10 mouse cellular contexts compared by ENCODE assay signal in the genomic region with DNA sequence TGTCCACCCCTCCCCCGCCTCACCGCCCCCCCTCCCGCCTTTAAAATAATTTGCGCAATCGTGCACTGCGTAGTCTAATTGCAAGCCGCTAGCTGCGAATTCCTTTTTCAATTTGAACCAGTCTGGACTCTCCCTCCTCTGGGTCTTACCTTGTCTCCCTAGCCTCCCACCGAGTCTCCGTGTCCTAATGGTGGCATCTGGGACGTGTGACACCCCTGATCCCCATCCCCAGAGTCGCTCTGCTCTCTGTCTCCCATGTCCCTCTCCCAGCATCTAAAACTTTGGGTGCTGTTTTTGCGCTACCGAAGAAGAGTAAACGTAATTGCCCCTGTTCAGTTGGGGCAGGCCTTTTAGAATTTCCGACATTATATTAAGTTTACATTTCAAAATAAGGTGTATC. TPM values are rescaled to one million over a fixed set of nuclear protein-coding genes. Genes with fewer than 3 reads are reported as not detected.
DNase-seq lines count a peak whose midpoint lies in the region; ATAC-seq and TF ChIP-seq lines count a peak whose summit lies in the region.
"Had no signal": no experiment of that assay in that cellular context is flagged by ENCODE, and none has a peak within 500 bp of the region (broad histone marks: within the 10 kb centered on the region; RNA-seq: fewer than 3 reads in every experiment).

No protein-coding gene starts in this region.

- no peak overlapping the region for H3K9ac ChIP-seq in heart, adult 2 months (ENCODE audit: low read depth, low read length)
- no peak overlapping the region; the same call in 1 of the 2 replicates for H3K9ac ChIP-seq in embryonic facial prominence, embryonic 11.5 days (replicated peaks; ENCODE audit: low read length)
- no peak overlapping the region for H3K9ac ChIP-seq in hindbrain, embryonic 16.5 days (ENCODE audit: low read depth, low read length)

- peak overlapping the region; percentile 41 for H3K4me2 ChIP-seq in embryonic facial prominence, embryonic 11.5 days (ENCODE audit: low read depth, low read length)
- H3K4me2 ChIP-seq in hindbrain, embryonic 16.5 days (ENCODE audit: low read length): peak overlapping the region; percentile 45

- H3K4me1 ChIP-seq in heart, adult 2 months (ENCODE audit: control insufficient read depth, insufficient read depth, low read length): peaks cover 1% of the 10 kb centered on the region; the same call in 1 of the 2 replicates
- H3K4me1 ChIP-seq in embryonic facial prominence, embryonic 11.5 days (ENCODE audit: control insufficient read depth, insufficient read depth, low read length): no peaks in the 10 kb centered on the region; the same call in none of the 2 replicates
- peaks cover 18% of the 10 kb centered on the region for H3K4me1 ChIP-seq in hindbrain, embryonic 16.5 days (ENCODE audit: control insufficient read depth, insufficient read depth, low read depth, low read length)
- H3K4me1 ChIP-seq in midbrain, embryonic 10.5 days: peaks cover 26% of the 10 kb centered on the region

- no peak for TF ChIP-seq POLR2A in heart, adult 2 months (IDR thresholded peaks at IDR 0.05; ENCODE audit: insufficient read depth, low read depth, low read length)

- 11% methylated on average over 16 of the region's 16 CpGs for WGBS in heart, adult 2 months
- under 1% methylated on average over 16 of the region's 16 CpGs for WGBS in embryonic facial prominence, embryonic 11.5 days
- WGBS in hindbrain, embryonic 16.5 days: 1% methylated on average over 16 of the region's 16 CpGs
- whole genome bisulfite sequencing in midbrain, embryonic 10.5 days: under 1% methylated on average over 16 of the region's 16 CpGs

- no peaks in the 10 kb centered on the region for H3K9me3 ChIP-seq in embryonic facial prominence, embryonic 11.5 days (replicated peaks; ENCODE audit: control insufficient read depth, low read length)
- H3K9me3 ChIP-seq in hindbrain, embryonic 16.5 days (ENCODE audit: control insufficient read depth, low read length): no peaks in the 10 kb centered on the region
- no peaks in the 10 kb centered on the region for H3K9me3 ChIP-seq in midbrain, embryonic 10.5 days (replicated peaks)
- H3K9me3 ChIP-seq: G1E had no signal

- H3K27me3 ChIP-seq in heart, adult 2 months (ENCODE audit: control insufficient read depth, insufficient read depth, low read length): peaks cover 9% of the 10 kb centered on the region
- H3K27me3 ChIP-seq in embryonic facial prominence, embryonic 11.5 days (ENCODE audit: control insufficient read depth, insufficient read depth, low read length): peaks cover 17% of the 10 kb centered on the region
- H3K27me3 ChIP-seq in hindbrain, embryonic 16.5 days (replicated peaks; ENCODE audit: control insufficient read depth, insufficient read depth, low read length): peaks cover 24% of the 10 kb centered on the region
- peaks cover 100% of the 10 kb centered on the region for H3K27me3 ChIP-seq in midbrain, embryonic 10.5 days (ENCODE audit: low read depth, poor library complexity, severe bottlenecking)

- H3K79me2 ChIP-seq in heart, adult 2 months (replicated peaks; ENCODE audit: control insufficient read depth, insufficient read depth, low read length): no peaks in the 10 kb centered on the region

- TF ChIP-seq CTCF in heart, adult 2 months (IDR thresholded peaks at IDR 0.05): no peak

- H3K4me3 ChIP-seq in heart, adult 2 months: peak overlapping the region; percentile 40
- peak overlapping the region; percentile 13 for H3K4me3 ChIP-seq in embryonic facial prominence, embryonic 11.5 days (ENCODE audit: low read depth, low read length)
- H3K4me3 ChIP-seq in hindbrain, embryonic 16.5 days (ENCODE audit: low read length): peak overlapping the region; percentile 20; the same call in 1 of the 2 replicates
- peak overlapping the region; percentile 47 for H3K4me3 ChIP-seq in midbrain, embryonic 10.5 days
- H3K4me3 ChIP-seq: erythroblast, embryonic 14.5 days had no signal

- TF ChIP-seq EP300 in heart, adult 2 months (IDR thresholded peaks at IDR 0.05; ENCODE audit: insufficient read depth, low read depth, low read length): no peak

- no peaks in the 10 kb centered on the region for H3K36me3 ChIP-seq in heart, adult 2 months (ENCODE audit: control insufficient read depth, insufficient read depth, low read length)
- H3K36me3 ChIP-seq in embryonic facial prominence, embryonic 11.5 days (replicated peaks; ENCODE audit: control insufficient read depth, insufficient read depth, low read depth, low read length): no peaks in the 10 kb centered on the region
- no peaks in the 10 kb centered on the region for H3K36me3 ChIP-seq in hindbrain, embryonic 16.5 days (ENCODE audit: control insufficient read depth, insufficient read depth, low read length)
- H3K36me3 ChIP-seq in midbrain, embryonic 10.5 days: no peaks in the 10 kb centered on the region
- H3K36me3 ChIP-seq: G1E had no signal

- no peak for ATAC-seq in embryonic facial prominence, embryonic 11.5 days (replicated peaks; ENCODE audit: insufficient number of reproducible peaks, low FRiP score, low TSS enrichment, low read depth)
- no peak for ATAC-seq in hindbrain, embryonic 16.5 days
- ATAC-seq in activated CD4-positive, CD25-positive, alpha-beta regulatory T cell, adult 4 months: no peak

- DNase-seq in heart, adult 2 months: peak; percentile 20 to 39
- DNase-seq in heart, adult 8-10 months (ENCODE audit: low spot score): no peak
- DNase-seq in embryonic facial prominence, embryonic 11.5 days (ENCODE audit: low spot score): no peak
- no peak for DNase-seq in midbrain, embryonic 10.5 days (ENCODE audit: low spot score)
- no peak for DNase-seq in layer of hippocampus, postnatal 36 days
- DNase-seq in thymus, postnatal 10 days (ENCODE audit: low spot score in 2 of 2): no peak

- no peak overlapping the region for H3K27ac ChIP-seq in heart, adult 2 months
- no peak overlapping the region for H3K27ac ChIP-seq in embryonic facial prominence, embryonic 11.5 days (replicated peaks; ENCODE audit: low read depth, low read length)
- H3K27ac ChIP-seq in hindbrain, embryonic 16.5 days (ENCODE audit: low read depth, low read length): no peak overlapping the region
- H3K27ac ChIP-seq in midbrain, embryonic 10.5 days (replicated peaks): no peak overlapping the region

- intact Hi-C loops in heart, adult 2 months (cut with DNase I): loop anchor here (5.0 to 10.0 kb wide), 2 partner anchors 105 to 537 kb away; partner anchors contain the start of gene Prep

RNA-seq across cellular contexts. Expression of gene Prdm1, which starts 0.7 kb away (rescaled TPM):
- total RNA-seq in heart, adult 2 months (2021): under 1 TPM; 0.89 to 0.97 TPM
- polyA plus RNA-seq in heart, adult 2 months (2012; rRNA removed): 1.6 and 2.6 TPM in 2 replicates
- 1 to 10 TPM; 1.3 to 2.4 (median 1.7) TPM for total RNA-seq in heart, adult 8-10 months (2022)
- 1.9 and 2.1 TPM in 2 replicates for polyA plus RNA-seq in embryonic facial prominence, embryonic 11.5 days (2014; fragmentation: Nextera tagmentation; extraction: Ambion mirVana)
- polyA plus RNA-seq in hindbrain, embryonic 16.5 days (2015; fragmentation: Nextera tagmentation; extraction: Ambion mirVana): 0.36 and 1.0 TPM in 2 replicates
- polyA plus RNA-seq in midbrain, embryonic 10.5 days (2016; fragmentation: Nextera tagmentation; extraction: Ambion mirVana): 1.1 and 1.7 TPM in 2 replicates
- polyA plus RNA-seq in activated CD4-positive, CD25-positive, alpha-beta regulatory T cell, adult 4 months (2017; shearing (Covaris generic)): 10 to 100 TPM; 13.9 to 14.8 TPM
- total RNA-seq in layer of hippocampus, postnatal 36 days (2021): under 1 TPM; 0.53 to 0.85 TPM
- polyA plus RNA-seq: erythroblast, embryonic 14.5 days had no signal

Comparison
In these comparisons a context has a peak if more than half of its experiments do, and no peak if none do; other contexts are left out.
1. DNase-seq: peak in heart, adult 2 months (2 of 2); none in heart, adult 8-10 months (single experiment), embryonic facial prominence, embryonic 11.5 days (single experiment), midbrain, embryonic 10.5 days (single experiment), layer of hippocampus, postnatal 36 days (0 of 2) and thymus, postnatal 10 days (0 of 2).
2. Peak in every context shown above with its lines, with median percentiles within 50 percentile points of each other: H3K4me3 ChIP-seq.